Mouse (Mus musculus) limb, embryonic 14.5 days (tissue): ENCODE measurements around the gene Arhgap10. TPM values are rescaled to one million over a fixed set of nuclear protein-coding genes. Genes with fewer than 3 reads are reported as not detected.

Experiments used
- ATAC-seq: fragments of 200-750 bp; cut with Nextera tagmentation; 2 replicates; pipeline ENCODE4 v1.8.0; 2017; ENCODE audit warnings: low read depth, moderate number of reproducible peaks, moderate TSS enrichment; ENCODE audit not compliant: low FRiP score
- DNase-seq: peaks from one replicate; pipeline ENCODE4 v3.0.0-alpha.2; 2015; ENCODE audit warnings: low spot score
- H3K27ac ChIP-seq: fragments of 300-500 bp; sonication (generic); replicated peaks from 2 replicates; pipeline ENCODE4 v1.5.1; 2014; ENCODE audit warnings: low read depth, mild to moderate bottlenecking, low read length, moderate library complexity, mixed read lengths
- H3K27me3 ChIP-seq: fragments of 300-500 bp; sonication (generic); 2 replicates; pipeline ENCODE4 v1.6.1; 2014; ENCODE audit warnings: low read length, mixed read lengths; ENCODE audit not compliant: control insufficient read depth, insufficient read depth
- H3K36me3 ChIP-seq: fragments of 300-500 bp; sonication (generic); 2 replicates; pipeline ENCODE4 v1.6.1; 2014; ENCODE audit warnings: mild to moderate bottlenecking, low read length, moderate library complexity, mixed read lengths; ENCODE audit not compliant: control insufficient read depth, insufficient read depth
- H3K4me1 ChIP-seq: fragments of 300-500 bp; sonication (generic); 2 replicates; pipeline ENCODE4 v1.6.1; 2014; ENCODE audit warnings: antibody characterized with exemption, low read length, mixed read lengths; ENCODE audit not compliant: control insufficient read depth, insufficient read depth
- H3K4me2 ChIP-seq: fragments of 300-500 bp; sonication (generic); replicated peaks from 2 replicates; pipeline ENCODE4 v1.6.1; 2014; ENCODE audit warnings: low read depth, mild to moderate bottlenecking, low read length, moderate library complexity; ENCODE audit not compliant: severe bottlenecking
- H3K4me3 ChIP-seq: fragments of 300-500 bp; sonication (generic); replicated peaks from 2 replicates; pipeline ENCODE4 v1.5.1; 2014; ENCODE audit warnings: low read length
- H3K9ac ChIP-seq: fragments of 300-500 bp; sonication (generic); 2 replicates; pipeline ENCODE4 v1.6.1; 2014; ENCODE audit warnings: mild to moderate bottlenecking, low read depth, low read length, moderate library complexity; ENCODE audit not compliant: severe bottlenecking
- H3K9me3 ChIP-seq: fragments of 300-500 bp; sonication (generic); 2 replicates; pipeline ENCODE4 v1.6.1; 2016; ENCODE audit warnings: low read length; ENCODE audit not compliant: control insufficient read depth
- POLR2A ChIP-seq: fragments of 200-500 bp; IDR thresholded peaks from 2 replicates; pipeline ENCODE4 v1.8.0; 2012; ENCODE audit warnings: inconsistent platforms, mild to moderate bottlenecking, moderate library complexity, borderline replicate concordance; ENCODE audit not compliant: insufficient read depth, insufficient read length; ENCODE audit errors: extremely low read depth
- whole genome bisulfite sequencing: fragments of 180-500 bp; shearing (Covaris S2); extraction: QIAGEN DNeasy Blood & Tissue Kit; methylation state at CpG from one replicate; pipeline ENCODE4 v1.1.7; 2014; 5-methylcytosine and 5-hydroxymethylcytosine counted together
- polyA plus RNA-seq, 2 experiments: library from polyadenylated mRNA; depleted of rRNA in 1 of 2; stranded (reverse) in 1 of 2; unstranded in 1 of 2; fragments of >200 nt; fragmentation: Nextera tagmentation in 1 of 2; extraction: Ambion mirVana in 1 of 2; gene quantifications; 2 replicates each; pipeline versions ENCODE4 v1.2.1 to v1.2.3; 2012 to 2014

The Arhgap10 gene
- polyA plus RNA-seq, 2 experiments = 25.1 to 29.3 TPM

GRCm38 (mm10) chr8:77223123-77223522 lies 294.6 kb downstream of the Arhgap10 start:
- Histone ChIP-seq H3K9ac (no peak overlapping the region), H3K9me3 (no peaks in the 10 kb centered on the region), H3K4me1 (peaks cover 4% of the 10 kb centered on the region; the same call in 1 of the 2 replicates), H3K36me3 (no peaks in the 10 kb centered on the region), H3K4me2 (no peak overlapping the region), H3K27ac (no peak overlapping the region), H3K4me3 (no peak overlapping the region), H3K27me3 (no peaks in the 10 kb centered on the region)
- ATAC-seq = no peak
- peak; percentile 30 for DNase-seq
- TF ChIP-seq POLR2A = no peak
- 71% methylated on average over 4 of the region's 4 CpGs for WGBS

- no peaks in the 10 kb centered on the region for H3K36me3 ChIP-seq
- no peak for TF ChIP-seq POLR2A
- DNase-seq (peak; percentile 57), ATAC-seq (no peak)
- H3K27ac ChIP-seq = no peak overlapping the region; the same call in 1 of the 2 replicates
- no peaks in the 10 kb centered on the region for H3K9me3 ChIP-seq
- H3K4me2 ChIP-seq = no peak overlapping the region
- H3K4me3 ChIP-seq = no peak overlapping the region
- WGBS = 61% methylated on average over 6 of the region's 6 CpGs
- H3K9ac ChIP-seq = no peak overlapping the region
- H3K27me3 ChIP-seq = no peaks in the 10 kb centered on the region
- peaks cover 19% of the 10 kb centered on the region for H3K4me1 ChIP-seq
These were observed 302.6 kb downstream of the Arhgap10 start for GRCm38 (mm10) chr8:77215191-77215590.

GRCm38 (mm10) chr8:77214665-77215064 lies 303.1 kb downstream of the Arhgap10 start:
- no peak overlapping the region for H3K9ac ChIP-seq
- H3K4me3 ChIP-seq = no peak overlapping the region
- H3K27me3 ChIP-seq = no peaks in the 10 kb centered on the region
- ATAC-seq (peak; percentile 34; the same call in 1 of the 2 replicates), DNase-seq (peak; percentile 97)
- H3K9me3 ChIP-seq = no peaks in the 10 kb centered on the region
- TF ChIP-seq POLR2A = no peak
- H3K4me1 ChIP-seq = peaks cover 19% of the 10 kb centered on the region
- H3K27ac ChIP-seq = peak overlapping the region; percentile 59
- no peak overlapping the region; the same call in 1 of the 2 replicates for H3K4me2 ChIP-seq
- 40% methylated on average over 8 of the region's 8 CpGs for WGBS
- no peaks in the 10 kb centered on the region for H3K36me3 ChIP-seq

GRCm38 (mm10) chr8:77213893-77214464 lies 303.8 kb downstream of the Arhgap10 start:
- Histone ChIP-seq H3K36me3 (no peaks in the 10 kb centered on the region), H3K4me3 (no peak overlapping the region), H3K9ac (no peak overlapping the region), H3K27me3 (no peaks in the 10 kb centered on the region), H3K27ac (peak overlapping the region; percentile 59), H3K9me3 (no peaks in the 10 kb centered on the region), H3K4me1 (peaks cover 19% of the 10 kb centered on the region), H3K4me2 (no peak overlapping the region)
- no peak for ATAC-seq
- WGBS = 52% methylated on average over 3 of the region's 3 CpGs
- DNase-seq = no peak
- TF ChIP-seq POLR2A = no peak

GRCm38 (mm10) chr8:77209297-77209696 lies 308.5 kb downstream of the Arhgap10 start:
- ATAC-seq (no peak), DNase-seq (no peak)
- 88% methylated on average over 3 of the region's 3 CpGs for WGBS
- Histone ChIP-seq H3K4me1 (peaks cover 7% of the 10 kb centered on the region), H3K27me3 (no peaks in the 10 kb centered on the region), H3K9me3 (no peaks in the 10 kb centered on the region), H3K9ac (no peak overlapping the region), H3K4me2 (no peak overlapping the region), H3K36me3 (no peaks in the 10 kb centered on the region), H3K4me3 (no peak overlapping the region), H3K27ac (no peak overlapping the region)
- no peak for TF ChIP-seq POLR2A

Other genes with a start within 250 kb of the Arhgap10 start
- gene Prmt9, start 31.4 kb upstream of the Arhgap10 start, polyA plus RNA-seq (2012; rRNA removed) = 16.2 and 17.2 TPM in 2 replicates
- gene Prmt9, start 31.4 kb upstream of the Arhgap10 start, polyA plus RNA-seq (2014; fragmentation: Nextera tagmentation; extraction: Ambion mirVana) = 20.4 and 22.0 TPM in 2 replicates
- gene Tmem184c, start 92.7 kb upstream of the Arhgap10 start, polyA plus RNA-seq (2012; rRNA removed) = 26.5 and 27.6 TPM in 2 replicates
- gene Tmem184c, start 92.7 kb upstream of the Arhgap10 start, polyA plus RNA-seq (2014; fragmentation: Nextera tagmentation; extraction: Ambion mirVana) = 32.4 and 37.2 TPM in 2 replicates
- 44.6 and 48.5 TPM in 2 replicates for gene Ednra, start 206.5 kb upstream of the Arhgap10 start, polyA plus RNA-seq (2012; rRNA removed)
- 30.0 and 32.3 TPM in 2 replicates for gene Ednra, start 206.5 kb upstream of the Arhgap10 start, polyA plus RNA-seq (2014; fragmentation: Nextera tagmentation; extraction: Ambion mirVana)